Mouse (Mus musculus): ENCODE data around the gene Gm28047. TPM values are rescaled to one million over a fixed set of nuclear protein-coding genes. Genes with fewer than 3 reads are reported as not detected.
"Not testable (repeated sequence)": the region's sequence is repeated elsewhere in the genome, so short reads cannot be mapped to it uniquely, and the experiment has no call there.

Gm28047 gene
- polyA plus RNA-seq, 1 experiment: 0.09 TPM

DNA sequence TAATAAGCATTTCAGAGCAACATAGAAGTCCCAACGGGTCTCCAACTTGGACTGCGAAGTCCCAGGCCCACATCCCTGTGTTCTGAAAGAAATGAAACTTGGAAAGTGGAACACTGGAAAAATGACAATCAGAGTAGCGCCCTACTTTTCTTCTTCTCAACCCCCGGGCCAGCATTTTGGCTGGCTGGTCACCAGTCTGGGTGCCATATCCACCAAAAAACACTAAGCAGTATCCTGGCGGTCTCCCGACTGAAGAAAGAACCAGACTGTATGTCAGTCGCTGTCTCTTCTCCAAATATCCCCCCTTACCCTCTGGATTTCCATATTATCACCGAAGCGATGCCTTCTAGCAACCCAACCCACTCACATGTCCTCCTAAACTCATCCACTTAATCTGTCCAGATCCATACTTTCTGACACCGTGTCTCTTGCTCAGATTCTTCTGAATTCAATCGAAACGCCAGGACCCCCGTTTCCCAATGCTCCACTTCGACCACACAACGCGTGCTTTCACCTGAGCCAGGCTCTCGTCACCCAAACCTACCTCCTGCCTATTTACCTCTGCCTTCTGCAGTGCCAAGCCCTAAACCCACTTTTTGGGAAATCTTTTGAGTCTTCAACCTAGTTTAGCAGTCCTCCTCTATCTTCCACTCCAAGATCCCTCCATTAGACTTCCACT is 437 bp downstream of the Gm28047 start:
- H3K27me3 ChIP-seq (ENCODE audit: control insufficient read depth): no peaks in the 10 kb centered on the region
- TF ChIP-seq GATA1 (IDR thresholded peaks at IDR 0.05; ENCODE audit: low read length): no peak
- TF ChIP-seq TAL1 (IDR thresholded peaks at IDR 0.05; ENCODE audit: low read length): no peak
- peaks cover 7% of the 10 kb centered on the region for H3K36me3 ChIP-seq (ENCODE audit: control insufficient read depth)
- peak overlapping the region; percentile 83 for H3K4me3 ChIP-seq (replicated peaks)
- no peaks in the 10 kb centered on the region for H3K9me3 ChIP-seq (ENCODE audit: control insufficient read depth, low read length)
- H3K4me1 ChIP-seq (ENCODE audit: control insufficient read depth): peaks cover 34% of the 10 kb centered on the region

DNA sequence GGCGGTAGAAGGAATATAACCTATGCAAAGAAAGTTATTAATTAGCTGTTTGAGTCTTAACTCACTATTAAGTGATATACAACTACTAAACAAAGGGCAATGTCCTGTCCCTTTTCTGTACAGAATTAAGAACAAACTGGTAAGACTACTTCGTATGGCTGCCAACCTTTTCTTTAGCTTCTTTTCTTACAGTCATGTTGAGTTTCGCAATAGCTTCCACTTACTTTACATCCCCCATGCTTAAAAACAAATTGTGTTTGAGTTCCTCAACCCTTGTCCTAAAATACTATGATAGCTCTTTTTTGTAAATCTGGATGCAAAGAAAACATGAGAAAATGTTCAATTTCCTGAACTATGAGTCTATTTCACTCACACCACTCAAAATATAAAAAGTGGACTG is 1.7 kb downstream of the Gm28047 start:
- no peaks in the 10 kb centered on the region for H3K27me3 ChIP-seq (ENCODE audit: control insufficient read depth)
- peak overlapping the region; percentile 83 for H3K4me3 ChIP-seq (replicated peaks)
- H3K9me3 ChIP-seq (ENCODE audit: control insufficient read depth, low read length): no peaks in the 10 kb centered on the region
- TF ChIP-seq GATA1 (IDR thresholded peaks at IDR 0.05; ENCODE audit: low read length): no peak
- peaks cover 34% of the 10 kb centered on the region for H3K4me1 ChIP-seq (ENCODE audit: control insufficient read depth)
- H3K36me3 ChIP-seq (ENCODE audit: control insufficient read depth): peaks cover 10% of the 10 kb centered on the region

DNA sequence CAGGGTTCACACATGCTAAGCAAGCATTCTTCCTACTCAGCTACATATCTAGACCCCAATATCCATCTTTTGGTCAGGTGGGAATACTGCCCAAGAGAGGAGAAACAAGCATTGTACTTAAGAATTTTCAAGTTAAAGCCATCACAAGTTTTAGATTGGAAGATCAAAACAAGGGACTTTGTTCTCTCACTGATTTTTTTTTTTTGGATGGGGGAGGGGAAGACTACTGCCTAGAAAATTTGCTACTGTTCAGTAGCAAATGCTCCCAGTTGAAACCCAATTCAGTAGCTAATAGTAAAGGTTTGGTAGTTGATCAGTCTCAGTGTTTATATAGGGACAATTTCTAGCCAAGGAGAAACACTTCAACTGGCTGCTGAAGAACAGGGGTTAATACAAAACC is 2.3 kb downstream of the Gm28047 start:
- Histone ChIP-seq H3K9me3 (ENCODE audit: control insufficient read depth, low read length) (no peaks in the 10 kb centered on the region), H3K36me3 (ENCODE audit: control insufficient read depth) (peaks cover 10% of the 10 kb centered on the region), H3K4me1 (ENCODE audit: control insufficient read depth) (peaks cover 34% of the 10 kb centered on the region), H3K4me3 (replicated peaks) (no peak overlapping the region), H3K27me3 (ENCODE audit: control insufficient read depth) (no peaks in the 10 kb centered on the region)
- TF ChIP-seq GATA1 (IDR thresholded peaks at IDR 0.05; ENCODE audit: low read length) (no peak), TAL1 (IDR thresholded peaks at IDR 0.05; ENCODE audit: low read length) (no peak)

DNA sequence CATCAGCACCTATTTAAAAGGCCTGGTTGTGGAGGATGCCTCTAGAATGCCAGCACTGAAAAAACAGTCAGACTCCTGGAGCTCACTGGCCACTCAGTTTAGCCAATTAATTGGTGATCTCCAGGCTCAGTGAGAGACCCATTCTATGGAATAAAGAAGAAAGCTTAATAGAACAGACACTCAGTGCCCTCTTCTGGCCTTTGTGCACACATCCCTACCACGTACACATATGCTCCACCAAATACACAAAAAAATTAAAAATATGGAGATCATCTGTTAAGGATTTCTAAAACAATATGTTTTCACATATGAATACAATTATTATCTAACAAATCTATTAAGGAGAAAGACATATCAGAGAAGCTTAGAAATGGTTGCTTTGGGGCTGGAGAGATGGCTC is 4.1 kb downstream of the Gm28047 start:
- TF ChIP-seq TAL1 (IDR thresholded peaks at IDR 0.05; ENCODE audit: low read length): no peak
- TF ChIP-seq GATA1 (IDR thresholded peaks at IDR 0.05; ENCODE audit: low read length): no peak
- no peaks in the 10 kb centered on the region for H3K27me3 ChIP-seq (ENCODE audit: control insufficient read depth)

DNA sequence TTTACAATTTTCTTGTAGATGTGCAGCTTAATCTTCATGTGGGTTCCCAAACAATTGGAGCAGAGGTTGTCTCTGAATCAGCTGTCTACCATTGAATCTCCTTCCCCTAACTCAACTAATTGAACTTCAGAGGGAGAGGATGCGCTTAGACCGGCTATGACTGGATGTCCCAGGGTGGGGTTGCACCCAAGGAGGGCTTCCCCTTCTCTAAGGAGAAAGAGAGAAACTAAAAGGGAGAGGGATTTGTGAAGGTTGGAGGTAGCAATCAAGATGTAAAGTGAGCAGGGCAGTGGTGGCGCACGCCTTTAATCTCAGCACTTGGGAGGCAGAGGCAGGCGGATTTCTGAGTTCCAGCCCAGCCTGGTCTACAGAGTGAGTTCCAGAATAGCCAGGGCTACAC is 5.4 kb downstream of the Gm28047 start:
- peaks cover 27% of the 10 kb centered on the region for H3K4me1 ChIP-seq (ENCODE audit: control insufficient read depth)

More for the DNA sequence above, 4.1 kb downstream of the Gm28047 start:
- Histone ChIP-seq H3K4me3 (replicated peaks) (no peak overlapping the region), H3K36me3 (ENCODE audit: control insufficient read depth) (peaks cover 12% of the 10 kb centered on the region), H3K4me1 (ENCODE audit: control insufficient read depth) (peaks cover 30% of the 10 kb centered on the region), H3K9me3 (ENCODE audit: control insufficient read depth, low read length) (no peaks in the 10 kb centered on the region)

DNA sequence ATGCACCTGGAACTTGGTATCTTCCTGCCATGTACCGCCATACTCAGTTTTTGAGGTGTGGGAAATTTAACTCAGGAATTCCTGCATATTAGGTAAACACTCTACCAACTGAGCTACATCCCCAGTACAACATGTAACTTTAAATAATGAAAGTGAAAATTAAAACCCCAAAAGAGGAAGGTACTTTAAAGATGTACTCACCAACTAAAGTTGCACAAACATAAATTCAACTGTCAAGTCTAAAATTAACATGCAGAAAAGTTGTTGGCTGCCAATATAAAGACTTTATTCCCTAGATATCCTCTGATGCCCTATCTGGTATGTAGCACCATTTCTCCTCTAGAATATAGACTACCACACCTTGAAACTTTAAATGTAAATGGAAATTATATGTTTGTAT is 7.2 kb downstream of the Gm28047 start:
- no peaks in the 10 kb centered on the region for H3K27me3 ChIP-seq (ENCODE audit: control insufficient read depth)
- no peak overlapping the region for H3K4me3 ChIP-seq (replicated peaks)
- H3K9me3 ChIP-seq (ENCODE audit: control insufficient read depth, low read length): no peaks in the 10 kb centered on the region
- H3K36me3 ChIP-seq (ENCODE audit: control insufficient read depth): peaks cover 15% of the 10 kb centered on the region
- H3K4me1 ChIP-seq (ENCODE audit: control insufficient read depth): peaks cover 19% of the 10 kb centered on the region
- TF ChIP-seq GATA1 (IDR thresholded peaks at IDR 0.05; ENCODE audit: low read length): no peak
- TF ChIP-seq TAL1 (IDR thresholded peaks at IDR 0.05; ENCODE audit: low read length): no peak

More for the DNA sequence above, 5.4 kb downstream of the Gm28047 start:
- Histone ChIP-seq H3K36me3 (ENCODE audit: control insufficient read depth) (peaks cover 12% of the 10 kb centered on the region), H3K4me3 (replicated peaks) (no peak overlapping the region), H3K9me3 (ENCODE audit: control insufficient read depth, low read length) (no peaks in the 10 kb centered on the region), H3K27me3 (ENCODE audit: control insufficient read depth) (no peaks in the 10 kb centered on the region)
- no peak for TF ChIP-seq TAL1 (IDR thresholded peaks at IDR 0.05; ENCODE audit: low read length)
- TF ChIP-seq GATA1 (IDR thresholded peaks at IDR 0.05; ENCODE audit: low read length): no peak

DNA sequence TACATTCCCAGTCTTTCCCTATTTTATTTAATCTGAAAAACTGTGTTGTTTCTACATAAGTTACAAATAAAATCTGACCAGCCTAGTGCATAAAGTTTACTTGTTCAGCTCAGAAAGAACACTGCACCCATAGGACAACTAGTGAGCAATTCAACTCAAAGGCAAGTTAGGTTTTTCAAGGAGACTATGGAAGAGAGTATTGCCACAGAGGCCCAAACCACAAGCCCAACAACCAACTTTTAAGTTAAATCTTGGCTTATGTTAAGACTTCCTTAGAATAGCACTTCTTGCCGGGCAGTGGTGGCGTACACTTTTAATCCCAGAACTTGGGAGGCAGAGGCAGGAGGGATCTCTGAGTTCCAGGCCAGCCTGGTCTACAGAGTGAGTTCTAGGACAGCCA is 8.7 kb downstream of the Gm28047 start:
- Histone ChIP-seq H3K36me3 (ENCODE audit: control insufficient read depth) (peaks cover 17% of the 10 kb centered on the region), H3K27me3 (ENCODE audit: control insufficient read depth) (no peaks in the 10 kb centered on the region), H3K4me1 (ENCODE audit: control insufficient read depth) (peaks cover 16% of the 10 kb centered on the region), H3K9me3 (ENCODE audit: control insufficient read depth, low read length) (no peaks in the 10 kb centered on the region), H3K4me3 (replicated peaks) (no peak overlapping the region)
- TF ChIP-seq GATA1 (IDR thresholded peaks at IDR 0.05; ENCODE audit: low read length) (no peak), TAL1 (IDR thresholded peaks at IDR 0.05; ENCODE audit: low read length) (no peak)

DNA sequence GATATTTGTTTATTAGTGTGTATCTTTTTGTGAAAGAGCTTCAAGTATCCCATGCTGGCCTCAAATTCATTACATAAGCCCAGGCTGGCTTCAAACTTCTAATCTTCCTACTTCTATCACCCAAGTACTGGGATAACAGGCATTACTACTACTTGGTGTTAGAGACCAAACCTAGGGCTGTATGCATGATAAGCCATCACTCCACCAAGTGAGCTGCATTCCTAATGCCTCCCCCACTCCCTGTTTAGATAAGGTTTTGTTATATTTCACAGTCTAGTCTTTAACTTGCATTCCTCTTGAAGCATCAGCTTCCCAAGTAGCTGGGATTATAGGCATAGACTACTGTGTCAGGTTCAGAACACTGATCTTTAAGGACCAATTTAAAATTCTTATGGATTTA is 10.6 kb downstream of the Gm28047 start:
- TF ChIP-seq TAL1 (IDR thresholded peaks at IDR 0.05; ENCODE audit: low read length) (no peak), GATA1 (IDR thresholded peaks at IDR 0.05; ENCODE audit: low read length) (no peak)
- no peaks in the 10 kb centered on the region for H3K27me3 ChIP-seq (ENCODE audit: control insufficient read depth)
- no peak overlapping the region for H3K4me3 ChIP-seq (replicated peaks)
- H3K36me3 ChIP-seq (ENCODE audit: control insufficient read depth): peaks cover 9% of the 10 kb centered on the region
- H3K9me3 ChIP-seq (ENCODE audit: control insufficient read depth, low read length): no peaks in the 10 kb centered on the region
- peaks cover 16% of the 10 kb centered on the region for H3K4me1 ChIP-seq (ENCODE audit: control insufficient read depth)

DNA sequence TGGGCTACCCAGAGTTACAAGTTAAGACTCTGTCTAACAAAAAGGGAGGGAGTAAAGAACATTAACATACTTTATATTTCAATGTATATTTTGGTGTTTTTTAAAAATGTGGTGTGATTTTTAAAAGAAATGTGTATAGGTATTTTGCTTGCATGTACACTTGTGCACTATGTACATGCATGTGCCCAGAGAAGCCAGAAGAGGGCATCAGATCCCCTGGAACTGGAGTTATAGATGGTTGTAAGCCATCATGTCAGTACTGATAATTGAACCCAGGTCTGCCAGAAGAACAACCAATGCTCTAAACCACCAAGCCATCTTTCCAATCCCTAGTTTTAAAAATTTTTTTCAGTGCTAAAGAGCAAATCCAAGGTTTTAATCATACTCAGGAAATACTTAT is 11.9 kb downstream of the Gm28047 start:
- H3K36me3 ChIP-seq (ENCODE audit: control insufficient read depth): peaks cover 7% of the 10 kb centered on the region
- no peak for TF ChIP-seq GATA1 (IDR thresholded peaks at IDR 0.05; ENCODE audit: low read length)
- no peak for TF ChIP-seq TAL1 (IDR thresholded peaks at IDR 0.05; ENCODE audit: low read length)
- peaks cover 16% of the 10 kb centered on the region for H3K4me1 ChIP-seq (ENCODE audit: control insufficient read depth)
- H3K27me3 ChIP-seq (ENCODE audit: control insufficient read depth): no peaks in the 10 kb centered on the region
- no peaks in the 10 kb centered on the region for H3K9me3 ChIP-seq (ENCODE audit: control insufficient read depth, low read length)
- no peak overlapping the region for H3K4me3 ChIP-seq (replicated peaks)

DNA sequence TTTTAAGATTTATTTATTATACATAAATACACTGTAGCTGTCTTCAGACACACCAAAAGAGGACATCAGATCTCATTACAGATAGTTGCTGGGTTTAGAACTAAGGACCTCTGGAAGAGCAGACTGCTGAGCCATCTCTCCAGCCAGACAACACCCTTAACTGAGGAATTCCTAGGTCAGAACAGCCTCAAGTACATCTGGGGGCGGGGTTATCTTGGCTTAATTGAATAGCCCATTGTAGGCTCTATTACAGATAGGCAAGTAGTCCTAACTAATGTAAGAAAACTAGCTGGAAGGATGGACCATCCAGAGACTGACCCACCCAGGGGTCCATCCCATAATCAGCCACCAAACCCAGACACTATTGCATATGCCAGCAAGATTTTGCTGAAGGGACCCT is 16.3 kb downstream of the Gm28047 start:
- not testable (repeated sequence) for H3K36me3 ChIP-seq (ENCODE audit: control insufficient read depth); H3K4me1 ChIP-seq (ENCODE audit: control insufficient read depth); H3K27me3 ChIP-seq (ENCODE audit: control insufficient read depth); H3K4me3 ChIP-seq (replicated peaks); H3K9me3 ChIP-seq (ENCODE audit: control insufficient read depth, low read length)

All from erythroblast, embryonic 14.5 days (primary cell).